Mouse (Mus musculus): ENCODE measurements around the gene Pcdh15. TPM values are rescaled to one million over a fixed set of nuclear protein-coding genes. Genes with fewer than 3 reads are reported as not detected.

Pcdh15 gene
- polyA plus RNA-seq, 3 experiments from 2014 or later = 0.32 TPM; not detected in 2

DNA sequence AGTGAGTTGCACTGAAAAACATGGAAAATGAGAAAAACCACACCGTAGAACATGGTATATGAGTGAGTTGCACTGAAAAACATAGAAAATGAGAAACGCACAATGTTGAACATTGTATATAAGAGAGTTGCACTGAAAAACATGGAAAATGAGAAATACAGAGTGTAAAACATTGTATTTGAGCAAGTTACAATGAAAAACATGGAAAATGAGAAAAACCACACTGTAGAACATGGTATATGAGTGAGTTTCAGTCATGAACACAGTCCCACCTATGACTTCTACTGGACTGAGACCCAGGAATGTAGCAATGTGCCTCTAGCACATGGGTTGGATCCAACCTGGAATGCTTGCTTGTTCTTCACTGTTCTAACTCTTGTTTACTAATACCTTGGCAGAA, 279.9 kb downstream of the Pcdh15 start:
- ATAC-seq = no peak

DNA sequence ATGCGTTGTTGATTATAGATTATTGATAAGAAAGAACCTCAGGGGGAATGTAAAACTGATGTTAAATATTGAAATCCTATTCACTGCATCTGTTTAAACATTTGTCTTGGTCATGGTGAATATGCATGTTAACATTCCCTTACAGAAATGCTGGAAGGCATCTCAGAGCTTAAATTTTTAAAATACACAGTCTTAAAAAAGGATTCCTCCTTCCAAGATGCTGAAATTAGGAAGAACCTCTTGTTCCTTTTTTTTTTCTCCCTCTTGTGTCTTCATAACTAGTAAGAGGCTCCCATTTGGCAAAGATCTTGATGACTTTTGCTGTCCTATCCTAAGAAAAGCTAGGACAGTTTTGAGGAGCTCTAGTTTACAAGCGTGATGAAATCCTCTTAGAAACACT, 284.9 kb downstream of the Pcdh15 start:
- no peak for ATAC-seq

DNA sequence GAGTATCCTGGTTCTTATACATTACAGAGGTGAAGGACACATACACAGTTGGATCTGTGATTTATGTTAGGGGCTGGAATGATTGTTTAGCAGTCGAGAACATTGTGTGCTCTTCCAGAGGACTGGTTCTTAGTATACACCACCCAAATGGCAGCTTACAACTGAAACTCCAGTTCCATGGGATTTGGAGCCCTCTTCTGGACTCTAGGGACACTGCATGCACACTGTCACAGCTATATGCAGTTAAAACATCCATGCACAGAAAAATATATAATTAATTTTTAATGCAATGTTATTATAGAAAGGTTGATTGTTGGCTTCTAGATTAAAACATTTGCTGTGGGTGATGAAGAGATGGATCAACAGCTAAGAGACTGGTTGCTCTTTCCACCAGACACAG, 301.3 kb downstream of the Pcdh15 start:
- no peak for ATAC-seq

DNA sequence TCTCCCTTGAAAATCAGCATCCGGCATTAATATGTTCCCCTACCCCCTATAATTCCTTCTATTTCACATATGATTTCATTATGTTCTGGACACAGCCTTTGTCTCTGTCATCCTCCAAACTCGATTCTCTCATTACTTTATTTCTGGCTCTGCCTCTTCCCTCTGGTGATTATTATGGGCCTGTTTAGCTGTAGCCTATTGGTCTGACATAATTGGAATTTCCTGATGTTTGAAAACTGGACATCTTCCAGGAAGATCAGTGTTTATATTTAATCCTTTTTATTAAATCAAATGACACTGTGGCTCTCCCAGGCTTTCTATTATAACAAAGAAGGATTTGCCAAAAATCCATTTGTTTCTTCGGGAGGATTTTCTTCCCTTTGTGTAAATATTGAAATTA, 326.3 kb downstream of the Pcdh15 start:
- ATAC-seq = no peak

DNA sequence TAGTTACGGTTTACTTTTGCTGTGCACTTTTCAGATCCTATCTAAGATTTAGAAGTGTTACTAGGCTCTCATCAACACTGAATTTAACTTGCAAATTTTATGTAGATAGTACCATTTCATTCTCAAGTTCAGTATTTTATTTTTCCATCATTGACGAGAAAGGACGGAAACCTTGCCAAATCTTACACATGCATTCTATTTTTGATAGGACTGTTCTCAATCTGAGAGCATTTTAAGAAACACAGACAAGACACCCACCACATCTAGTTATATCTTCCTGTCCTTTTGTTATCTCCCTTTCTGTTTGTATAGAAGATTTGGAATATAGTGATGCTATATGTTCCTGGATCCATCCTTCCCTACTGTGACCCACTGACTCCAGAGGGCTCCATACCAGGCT, 332.2 kb downstream of the Pcdh15 start:
- no peak for ATAC-seq

DNA sequence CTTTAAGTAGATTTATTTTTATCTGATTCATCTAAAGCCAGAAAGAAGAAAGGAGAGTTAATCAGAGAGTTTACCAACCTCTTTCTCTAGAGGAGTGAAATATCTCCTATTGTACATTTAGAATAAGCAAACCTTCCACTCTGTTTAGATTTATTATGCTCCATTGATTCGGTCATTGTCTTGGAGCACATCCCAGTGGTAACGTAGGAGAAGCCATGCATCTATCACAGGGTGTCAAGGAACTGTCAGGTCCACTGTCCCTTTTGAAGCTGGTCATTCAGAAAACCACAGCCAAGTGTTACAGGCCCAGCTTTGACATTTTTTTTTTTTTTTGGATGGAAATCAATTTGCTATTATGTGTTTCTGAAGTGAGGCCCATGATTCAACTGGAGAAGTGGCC, 384.9 kb downstream of the Pcdh15 start:
- ATAC-seq = no peak

DNA sequence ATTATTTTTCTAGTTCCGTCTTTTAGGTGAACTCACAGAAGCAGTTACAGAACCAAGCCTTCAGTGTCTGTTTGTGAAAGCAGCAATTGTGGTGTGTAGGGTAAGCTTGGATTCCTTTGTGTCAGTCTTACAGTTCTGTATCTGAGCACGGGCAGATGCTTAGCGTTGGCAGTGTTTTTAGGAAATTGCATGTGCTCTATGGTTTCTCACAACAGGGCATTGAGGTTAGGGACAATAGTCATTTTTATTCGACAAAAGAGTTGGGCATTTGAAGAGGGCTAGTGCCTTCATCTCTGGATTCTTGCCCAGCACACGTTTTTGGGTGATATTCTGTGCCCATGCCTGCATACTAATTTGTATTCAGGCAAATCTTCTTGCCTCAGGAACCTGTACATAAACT, 392.5 kb downstream of the Pcdh15 start:
- no peak for ATAC-seq

DNA sequence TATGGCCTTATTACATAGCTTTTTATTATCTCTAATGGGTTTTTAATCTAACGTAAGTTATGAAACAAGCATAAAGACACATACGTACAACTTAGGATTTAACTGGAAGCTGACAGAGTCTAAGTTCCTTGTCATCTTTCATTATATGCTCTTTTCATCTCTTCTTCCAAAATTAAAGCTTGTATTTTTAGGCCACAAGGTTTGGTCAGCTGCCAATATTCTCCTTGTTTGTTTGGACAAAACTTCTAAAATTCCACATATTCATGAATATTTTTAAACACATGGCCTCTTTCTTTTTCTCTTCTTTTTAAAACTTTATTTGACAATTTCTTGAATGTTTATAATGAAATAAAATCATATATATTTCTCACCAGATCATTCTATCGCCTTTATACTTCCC, 415.7 kb downstream of the Pcdh15 start:
- ATAC-seq = no peak

DNA sequence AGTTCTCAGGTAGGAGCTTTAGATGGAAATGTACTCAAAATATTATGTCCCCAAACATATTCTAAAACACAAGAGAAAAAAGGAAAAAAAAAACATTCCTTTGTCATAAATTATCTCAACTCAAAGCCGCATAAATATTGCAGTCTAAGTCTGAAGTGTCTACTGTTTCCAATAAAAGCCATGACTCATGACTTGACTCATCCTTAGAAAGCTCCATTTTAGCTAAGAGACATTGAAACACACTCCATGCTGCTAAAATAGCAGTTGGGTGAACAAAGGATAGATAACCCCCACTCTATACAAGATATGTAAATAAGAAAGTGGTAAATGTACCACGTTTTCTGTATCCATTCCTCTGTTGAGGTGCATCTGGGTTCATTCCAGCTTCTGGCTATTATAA, 416.6 kb downstream of the Pcdh15 start:
- ATAC-seq = no peak

DNA sequence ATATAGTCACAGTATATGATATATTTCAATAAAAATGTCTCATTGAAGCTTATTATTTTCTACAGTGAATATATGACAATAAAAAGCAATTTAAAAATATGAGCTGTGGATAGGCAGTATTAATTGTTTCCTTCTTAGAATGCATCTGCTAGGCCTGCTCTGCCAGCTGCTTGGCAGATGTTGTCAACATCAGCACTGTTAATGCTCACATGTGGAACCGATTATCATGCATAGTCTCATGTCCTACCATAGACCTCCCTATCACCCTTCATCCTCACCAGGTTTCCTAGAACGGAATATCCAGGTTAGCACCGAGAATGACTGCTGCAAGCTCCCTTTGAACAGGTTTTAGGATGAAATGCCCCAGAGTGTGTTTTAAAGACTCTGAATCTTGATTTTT, 420.3 kb downstream of the Pcdh15 start:
- ATAC-seq = no peak

DNA sequence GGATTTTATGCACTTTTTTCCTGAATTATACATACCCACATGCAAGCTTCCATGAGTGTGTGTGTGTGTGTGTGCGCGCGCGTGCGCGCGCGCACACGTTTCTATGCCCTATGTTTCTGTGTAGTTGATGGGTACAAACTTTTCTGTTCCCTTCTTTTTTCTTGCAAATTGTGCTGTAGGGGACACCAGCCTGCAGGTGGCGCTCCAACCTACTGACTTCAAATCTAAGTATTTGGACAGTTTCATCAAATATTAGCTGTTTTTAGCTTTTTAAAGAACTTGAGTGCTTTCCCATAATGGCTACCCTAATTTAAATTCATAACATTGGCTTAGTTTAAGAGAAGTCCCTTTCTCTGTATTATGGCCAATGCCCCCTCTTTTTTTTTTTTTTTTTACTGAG, 453.7 kb downstream of the Pcdh15 start:
- no peak for ATAC-seq

DNA sequence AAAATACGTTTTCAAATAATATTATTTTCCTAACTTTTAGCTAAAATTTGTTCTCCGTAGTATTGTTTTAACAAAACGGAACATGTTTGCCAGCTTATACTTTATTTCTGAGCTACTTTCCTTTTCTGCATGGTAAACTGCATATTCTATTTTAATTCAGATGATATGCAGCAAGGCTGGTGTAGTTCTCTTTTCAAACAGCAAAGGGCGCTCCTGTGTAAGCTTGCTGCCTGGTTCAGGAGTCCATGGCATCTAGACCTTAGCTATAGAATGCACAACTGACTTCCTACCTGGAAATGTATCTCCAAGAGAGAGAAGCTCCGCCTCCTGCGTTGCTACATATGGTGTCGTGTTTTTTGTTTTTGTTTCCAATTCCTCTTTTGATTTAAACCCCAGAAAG, 465.1 kb downstream of the Pcdh15 start:
- ATAC-seq = no peak

DNA sequence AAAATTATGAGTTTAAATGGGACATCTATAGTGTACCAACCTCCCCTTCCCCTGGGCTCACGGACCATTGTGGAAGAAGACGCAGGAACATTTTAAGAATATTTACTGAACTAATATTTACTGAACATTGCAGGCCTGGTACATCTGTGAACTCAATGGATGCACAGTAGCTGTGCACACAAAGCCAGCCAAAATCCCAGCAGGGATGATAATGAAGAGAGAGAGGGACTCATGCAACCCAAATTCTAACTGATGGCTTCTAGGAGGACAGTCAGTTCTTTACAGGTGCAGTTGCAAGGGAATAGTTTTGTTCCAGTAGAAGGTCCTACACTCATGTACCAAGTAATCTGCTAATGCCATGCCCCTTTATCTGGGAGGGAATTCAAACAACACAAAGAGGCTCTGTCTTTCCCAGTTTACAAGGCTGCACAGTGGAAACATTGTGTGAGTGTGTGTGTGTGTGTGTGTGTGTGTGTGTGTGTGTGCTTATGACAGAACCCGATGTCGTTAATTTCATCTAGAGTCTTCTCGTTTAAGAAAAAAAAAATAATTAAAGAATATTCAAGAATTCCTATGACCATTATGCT, 475.7 kb downstream of the Pcdh15 start:
- no peak for ATAC-seq

DNA sequence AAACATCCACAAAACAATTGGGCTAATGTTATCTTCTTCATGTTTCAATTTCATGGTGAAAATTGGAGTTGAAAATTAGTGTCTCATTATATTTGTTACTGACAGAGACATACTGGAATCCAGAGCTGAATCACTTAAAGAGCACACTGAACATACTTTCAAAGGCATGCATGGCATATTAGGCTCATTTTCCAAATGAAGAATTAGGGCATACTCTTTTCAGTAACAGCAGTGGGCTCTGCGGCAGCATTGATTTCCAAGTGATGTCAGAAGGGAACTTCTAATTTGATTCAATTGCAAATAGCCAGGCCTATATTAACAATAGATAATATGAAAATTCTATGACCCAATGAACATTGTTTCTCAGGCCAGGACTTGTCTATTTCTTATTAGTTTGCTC, 568.4 kb downstream of the Pcdh15 start:
- ATAC-seq = no peak

DNA sequence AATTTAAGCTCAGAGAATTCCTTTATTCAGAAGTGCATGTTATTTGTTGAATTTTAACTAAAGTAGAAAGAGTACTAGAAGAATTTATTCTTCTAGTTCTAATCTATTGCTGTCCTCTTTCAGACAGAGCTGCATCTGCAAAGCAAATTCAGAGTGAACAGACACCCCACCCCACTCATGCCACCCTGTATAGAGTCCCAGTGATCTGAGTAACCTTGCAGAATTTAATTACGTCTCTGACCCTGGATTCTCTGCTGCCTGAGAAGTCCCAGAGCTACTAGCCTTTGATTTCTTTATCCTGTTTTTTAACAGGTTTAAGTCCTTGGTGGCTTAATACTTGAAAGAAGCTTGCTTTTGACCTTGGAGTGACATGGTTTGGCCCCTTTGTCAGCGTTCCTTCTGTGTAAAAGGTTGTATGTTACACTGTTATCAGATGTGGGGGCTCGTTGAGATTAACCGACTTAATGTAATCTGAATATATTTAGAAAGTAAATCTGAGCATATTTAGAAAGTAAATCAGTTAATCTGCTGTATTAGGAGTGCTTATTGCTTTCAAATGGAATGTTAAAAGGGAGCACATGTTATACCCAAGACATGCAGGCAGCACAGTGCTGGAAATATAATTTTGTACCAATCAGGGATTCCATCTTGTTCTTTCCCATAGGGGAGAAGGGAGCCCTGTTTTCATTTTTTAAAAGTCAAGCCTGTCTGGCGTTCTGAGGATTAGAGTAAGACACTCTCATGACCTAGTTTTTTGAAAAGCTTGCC, 601.6 kb downstream of the Pcdh15 start:
- no peak for ATAC-seq

DNA sequence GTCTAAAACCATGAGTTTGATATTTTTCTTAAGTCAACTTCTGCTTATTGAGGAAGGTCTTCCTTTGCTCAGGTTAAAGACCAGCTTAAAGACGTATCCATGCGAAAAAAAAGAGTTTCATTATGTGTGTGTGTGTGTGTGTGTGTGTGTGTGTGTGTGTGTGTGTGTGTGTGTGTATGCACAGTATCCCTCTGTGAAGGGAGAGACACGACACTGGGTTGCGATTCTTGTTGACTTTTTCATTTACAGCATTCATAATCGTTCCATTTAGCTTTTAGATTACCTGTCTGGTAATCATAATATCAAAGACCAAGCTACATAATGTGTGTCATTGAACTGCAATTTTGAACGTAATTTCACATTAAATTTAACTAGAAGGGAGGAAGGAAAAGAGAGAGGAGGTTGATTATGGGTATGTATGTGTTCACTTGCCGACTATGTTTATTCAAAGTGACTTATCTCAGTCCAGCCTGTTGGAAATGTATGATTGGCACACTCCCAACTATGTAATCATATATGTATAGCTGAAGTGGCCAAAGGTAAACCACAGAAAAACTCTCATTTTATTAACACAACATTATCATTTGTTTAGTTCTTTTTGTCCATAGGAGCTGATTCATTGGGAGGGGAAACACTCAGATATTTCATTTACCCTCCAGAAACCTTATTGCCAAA, 626.6 kb downstream of the Pcdh15 start:
- ATAC-seq = no peak

DNA sequence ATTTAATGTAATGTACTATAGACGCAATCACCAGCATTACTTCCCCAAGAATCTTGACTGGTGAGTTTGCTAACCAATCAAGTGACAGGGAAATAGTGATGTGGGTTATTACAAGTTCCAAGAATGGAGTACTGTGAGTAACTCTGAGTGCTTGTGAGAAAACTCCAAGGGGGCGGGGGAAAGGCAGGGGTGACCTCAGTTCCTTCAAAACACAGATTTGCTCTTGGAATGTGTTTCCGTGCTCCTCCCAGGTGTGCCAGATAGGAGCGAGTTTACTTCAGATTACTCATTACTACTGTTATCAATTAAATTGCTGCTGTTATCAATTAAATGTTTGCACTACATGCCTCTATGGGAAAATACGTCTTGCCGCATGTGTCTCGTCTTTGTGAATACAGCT, 634.1 kb downstream of the Pcdh15 start:
- ATAC-seq = no peak

DNA sequence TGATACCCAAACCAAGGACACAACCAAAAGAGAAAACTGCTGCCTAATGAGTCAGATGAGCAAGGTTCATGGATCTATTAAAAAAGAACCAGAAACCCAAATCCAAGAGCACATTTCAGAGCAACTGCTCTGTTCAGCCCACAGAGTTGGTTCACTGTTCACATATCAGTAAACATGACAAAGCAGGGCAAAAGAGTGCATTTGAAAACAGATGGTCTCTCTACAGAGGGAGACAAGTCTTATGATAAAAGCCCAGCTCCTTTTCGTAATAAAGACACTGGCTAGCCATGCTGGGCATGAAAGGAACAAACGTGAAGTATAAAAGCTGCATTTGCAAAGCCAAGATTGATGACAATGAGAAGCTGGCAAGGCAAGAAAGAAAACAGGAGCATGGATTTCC, 649.9 kb downstream of the Pcdh15 start:
- ATAC-seq = no peak

DNA sequence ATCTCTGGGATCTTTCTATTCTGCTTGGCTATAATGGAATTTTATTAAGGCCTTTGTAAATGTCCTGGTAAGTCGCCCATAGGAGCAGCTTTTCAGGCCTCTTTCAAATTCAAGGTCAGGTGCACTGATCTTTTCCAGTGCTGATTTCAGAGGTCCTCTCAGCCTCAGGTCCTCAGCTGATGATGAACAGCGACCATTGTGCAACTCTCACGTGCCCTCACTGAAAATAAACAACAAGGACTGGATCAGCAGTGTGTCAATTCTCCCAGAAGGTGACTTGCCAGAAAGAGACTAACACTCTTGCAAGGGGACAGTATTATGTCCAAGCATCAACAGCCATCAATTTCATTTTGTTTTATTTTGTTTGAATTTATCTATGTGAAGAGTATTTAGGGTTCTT, 654.7 kb downstream of the Pcdh15 start:
- no peak for ATAC-seq

DNA sequence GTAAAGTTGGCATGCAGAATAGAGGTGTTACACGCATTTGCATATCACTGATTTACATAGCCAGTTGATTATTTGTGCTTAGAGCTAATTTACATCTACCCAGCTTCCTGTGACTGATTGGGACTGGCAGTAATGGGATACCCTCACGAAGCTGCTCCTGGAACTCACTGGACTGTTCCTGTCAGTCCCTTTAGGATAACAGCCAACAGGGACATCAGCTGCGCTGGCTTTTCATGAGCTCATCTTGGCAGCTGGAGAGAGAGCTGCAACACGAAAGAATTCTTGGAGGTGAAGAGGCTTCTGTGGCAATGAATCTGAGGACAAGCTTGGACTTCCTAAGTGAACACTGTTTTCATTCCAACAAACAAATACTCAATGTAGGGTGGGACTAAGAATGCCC, 683.8 kb downstream of the Pcdh15 start:
- ATAC-seq = no peak

DNA sequence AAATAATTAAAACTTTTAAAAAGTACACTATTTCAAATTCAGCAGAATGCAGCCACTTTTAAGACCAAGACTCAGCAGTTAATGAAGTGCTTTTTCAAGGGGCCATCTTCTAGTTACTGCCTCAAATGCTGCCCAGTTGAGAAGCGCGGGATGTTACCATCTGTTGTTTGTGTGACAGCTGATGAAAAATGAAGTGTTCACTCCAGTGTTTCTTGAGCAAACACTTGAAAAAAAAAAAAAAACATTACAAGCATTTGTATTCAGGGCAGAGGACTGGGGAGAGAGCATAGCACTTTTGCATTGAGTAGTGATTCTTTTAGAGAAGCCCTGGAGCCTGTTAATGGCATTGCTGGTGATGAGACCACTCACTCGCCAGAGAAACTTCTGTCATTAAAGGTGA, 689.0 kb downstream of the Pcdh15 start:
- ATAC-seq = no peak

DNA sequence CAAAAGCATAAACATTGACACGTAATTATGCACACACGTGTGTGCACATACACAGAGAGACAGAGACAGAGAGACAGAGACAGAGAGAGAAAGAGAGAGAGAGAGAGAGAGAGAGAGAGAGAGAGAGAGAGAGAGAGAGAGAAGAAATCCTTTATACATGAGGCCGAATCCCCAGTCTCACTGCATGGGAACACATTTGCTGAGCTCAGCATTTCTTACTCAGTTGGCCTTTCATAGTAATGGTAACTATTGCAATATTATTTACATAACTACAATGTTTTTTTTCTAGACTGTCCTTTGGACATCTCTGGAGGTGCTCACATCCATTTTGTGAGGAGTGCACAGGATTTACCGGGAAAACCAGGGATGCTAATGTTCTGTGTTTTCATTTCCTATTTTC, 705.9 kb downstream of the Pcdh15 start:
- ATAC-seq = no peak

DNA sequence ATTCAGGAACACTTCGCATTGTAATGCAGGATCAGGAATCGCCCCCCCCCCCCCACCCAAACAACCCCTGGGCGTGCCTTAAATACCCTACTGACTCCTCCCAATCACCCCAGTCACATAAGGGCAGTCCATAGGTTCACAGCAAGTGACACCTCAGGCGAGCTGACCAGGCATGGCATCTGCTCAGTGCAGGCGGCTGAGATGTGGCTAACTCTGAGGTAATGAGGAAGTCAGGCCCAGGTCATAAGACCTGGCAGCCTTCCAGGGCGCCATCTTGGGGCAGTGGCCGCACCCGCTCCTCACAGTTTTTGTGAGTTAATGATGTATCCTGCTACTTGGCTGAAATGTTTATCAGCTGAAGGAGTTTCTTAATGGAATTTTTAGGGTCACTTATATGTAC, 713.2 kb downstream of the Pcdh15 start:
- ATAC-seq = no peak
